Mouse (Mus musculus): ENCODE data around the gene Pdcd2l. TPM values are rescaled to one million over a fixed set of nuclear protein-coding genes. Genes with fewer than 3 reads are reported as not detected.

Gene Pdcd2l
- polyA plus RNA-seq, 1 experiment from 2014 or later: 53.6 TPM

DNA sequence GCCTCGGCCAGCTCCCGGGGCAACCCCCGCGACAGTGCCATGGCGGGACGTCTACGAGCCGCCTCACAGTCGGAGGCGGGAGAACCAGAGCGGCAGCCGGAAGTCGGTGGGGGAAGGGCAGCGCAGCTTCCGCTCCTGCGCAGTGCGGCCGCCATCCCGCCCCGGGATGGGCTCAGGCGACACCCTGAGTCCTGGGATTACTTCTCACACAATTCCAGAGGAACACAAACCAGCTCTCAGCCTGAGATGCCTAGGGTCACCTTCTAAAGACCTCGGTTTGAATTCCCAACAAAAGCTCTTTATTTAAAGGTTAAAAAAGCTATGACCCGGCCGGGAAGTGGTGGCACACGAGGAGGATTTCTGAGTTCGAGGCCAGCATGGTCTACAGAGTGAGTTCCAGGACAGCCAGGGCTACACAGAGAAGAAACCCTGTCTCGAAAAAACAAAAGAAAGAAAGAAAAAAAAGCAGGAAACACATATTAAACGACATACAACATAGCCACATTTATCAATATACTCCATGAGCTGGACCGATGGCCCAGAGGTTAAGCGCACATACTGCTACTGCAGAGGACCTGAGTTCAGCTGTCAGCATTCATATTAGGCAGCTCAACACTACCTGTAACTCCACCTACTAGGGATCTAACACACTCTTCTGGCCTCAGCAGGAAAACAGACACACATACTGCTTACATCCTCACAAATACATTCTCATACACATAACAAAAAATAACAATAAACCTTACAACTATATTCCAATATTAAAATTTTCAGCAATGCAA, 27.8 kb downstream of the Pdcd2l start:
- H3K27ac ChIP-seq (ENCODE audit: low read length): peak overlapping the region; percentile 90
- peak; percentile 96 for ATAC-seq (ENCODE audit: insufficient read depth, low FRiP score)
- H3K4me2 ChIP-seq (ENCODE audit: low read depth, low read length): peak overlapping the region; percentile 64
- peaks cover 7% of the 10 kb centered on the region; the same call in 1 of the 2 replicates for H3K36me3 ChIP-seq (ENCODE audit: control insufficient read depth, insufficient read depth, low read length)
- WGBS: 11% methylated on average over 30 of the region's 30 CpGs
- peak overlapping the region; percentile 97 for H3K4me3 ChIP-seq (replicated peaks; ENCODE audit: low read length)
- no peaks in the 10 kb centered on the region for H3K27me3 ChIP-seq (ENCODE audit: control insufficient read depth, insufficient read depth, low read length)
- H3K9ac ChIP-seq (ENCODE audit: low read length): peak overlapping the region; percentile 96
- H3K9me3 ChIP-seq (replicated peaks; ENCODE audit: control insufficient read depth, low read length): no peaks in the 10 kb centered on the region
- H3K4me1 ChIP-seq (ENCODE audit: control insufficient read depth, insufficient read depth, low read length): peaks cover 8% of the 10 kb centered on the region

DNA sequence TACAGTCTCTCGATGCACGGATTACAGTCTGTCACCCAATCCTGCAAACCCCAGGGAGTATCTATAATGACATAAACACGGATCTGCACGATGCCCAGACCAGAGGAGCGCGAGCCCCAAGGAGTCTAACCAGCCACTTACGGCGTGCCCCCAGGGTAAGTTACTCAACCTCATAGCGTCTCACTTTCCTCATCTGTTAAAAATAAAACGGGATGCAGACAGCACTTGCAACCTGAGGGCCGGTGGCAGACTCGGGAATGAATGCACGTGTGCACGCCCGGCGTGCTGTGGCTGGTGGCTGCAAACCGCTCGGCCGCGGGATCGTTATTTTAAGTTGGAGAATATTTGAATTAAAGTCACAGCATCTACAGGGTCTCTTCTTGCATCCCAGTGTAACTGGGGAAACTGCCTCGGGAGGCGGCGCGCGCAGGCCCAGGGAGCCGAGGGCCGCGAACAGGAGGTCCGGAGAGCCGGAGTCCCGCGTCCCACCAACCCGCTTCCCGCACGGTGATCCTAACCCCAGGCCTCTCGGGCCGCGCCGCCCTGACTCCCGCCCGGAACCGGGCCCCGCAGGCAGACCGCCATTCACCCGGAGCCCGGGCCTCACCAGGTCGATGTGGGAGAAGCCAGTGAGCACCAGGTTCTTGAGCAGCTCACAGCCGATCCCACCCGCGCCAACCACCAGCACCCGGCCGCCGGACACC, 28.5 kb downstream of the Pdcd2l start:
- peaks cover 14% of the 10 kb centered on the region for H3K36me3 ChIP-seq (ENCODE audit: control insufficient read depth, insufficient read depth, low read length)
- WGBS: under 1% methylated on average over 54 of the region's 54 CpGs
- peaks cover 8% of the 10 kb centered on the region for H3K4me1 ChIP-seq (ENCODE audit: control insufficient read depth, insufficient read depth, low read length)
- no peaks in the 10 kb centered on the region for H3K9me3 ChIP-seq (replicated peaks; ENCODE audit: control insufficient read depth, low read length)
- peak overlapping the region; percentile 64 for H3K4me2 ChIP-seq (ENCODE audit: low read depth, low read length)
- ATAC-seq (ENCODE audit: insufficient read depth, low FRiP score): peak; percentile 75
- H3K4me3 ChIP-seq (replicated peaks; ENCODE audit: low read length): peak overlapping the region; percentile 97
- peak overlapping the region; percentile 96 for H3K9ac ChIP-seq (ENCODE audit: low read length)
- peak overlapping the region; percentile 90 for H3K27ac ChIP-seq (ENCODE audit: low read length)
- H3K27me3 ChIP-seq (ENCODE audit: control insufficient read depth, insufficient read depth, low read length): no peaks in the 10 kb centered on the region

DNA sequence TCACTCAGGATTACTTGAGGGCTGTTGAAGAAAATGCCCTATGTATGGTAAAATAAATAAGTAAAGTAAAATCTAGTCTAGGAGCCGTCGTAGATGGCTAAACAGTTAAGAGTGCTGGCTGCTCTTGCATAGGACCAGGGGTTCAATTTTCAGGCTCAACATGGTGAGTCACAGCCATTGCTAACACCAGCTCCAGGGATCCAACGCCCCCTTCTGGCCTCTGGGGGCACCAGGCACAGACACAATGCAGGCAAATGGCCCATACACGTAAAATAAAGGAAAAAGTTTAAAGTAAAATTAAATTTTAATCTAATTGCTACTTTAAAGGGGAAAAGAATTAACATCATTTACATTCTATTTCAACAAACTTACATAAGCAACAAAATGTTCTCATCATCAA, 29.6 kb downstream of the Pdcd2l start:
- 47% methylated on average over 4 of the region's 4 CpGs for WGBS
- peak overlapping the region; percentile 25 for H3K4me2 ChIP-seq (ENCODE audit: low read depth, low read length)
- no peak overlapping the region for H3K4me3 ChIP-seq (replicated peaks; ENCODE audit: low read length)

DNA sequence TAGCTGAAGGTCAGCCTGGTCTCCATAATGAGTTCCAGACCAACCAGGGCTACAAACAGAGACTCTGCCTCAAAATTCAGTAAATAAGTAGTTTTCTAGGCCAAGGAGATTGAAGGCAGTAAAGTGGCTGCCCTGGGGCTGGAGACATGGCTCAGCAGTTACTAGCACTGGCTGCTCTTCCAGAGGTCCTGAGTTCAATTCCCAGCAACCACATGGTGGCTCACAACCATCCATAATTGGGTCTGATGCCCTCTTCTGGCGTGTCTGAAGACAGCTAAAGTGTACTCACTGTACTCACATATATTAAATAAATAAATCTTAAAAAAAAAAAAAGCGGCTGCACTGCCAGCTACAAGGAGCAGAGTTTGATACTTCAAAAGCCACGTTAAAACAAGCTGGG, 30.5 kb downstream of the Pdcd2l start:
- ATAC-seq (ENCODE audit: insufficient read depth, low FRiP score): no peak
- H3K4me2 ChIP-seq (ENCODE audit: low read depth, low read length): no peak overlapping the region
- H3K9me3 ChIP-seq (replicated peaks; ENCODE audit: control insufficient read depth, low read length): no peaks in the 10 kb centered on the region
- H3K9ac ChIP-seq (ENCODE audit: low read length): no peak overlapping the region
- H3K36me3 ChIP-seq (ENCODE audit: control insufficient read depth, insufficient read depth, low read length): peaks cover 32% of the 10 kb centered on the region
- peaks cover 8% of the 10 kb centered on the region for H3K4me1 ChIP-seq (ENCODE audit: control insufficient read depth, insufficient read depth, low read length)
- H3K4me3 ChIP-seq (replicated peaks; ENCODE audit: low read length): no peak overlapping the region
- 70% methylated on average over 3 of the region's 3 CpGs for WGBS
- H3K27ac ChIP-seq (ENCODE audit: low read length): no peak overlapping the region
- no peaks in the 10 kb centered on the region for H3K27me3 ChIP-seq (ENCODE audit: control insufficient read depth, insufficient read depth, low read length)

More for the DNA sequence above, 29.6 kb downstream of the Pdcd2l start:
- Histone ChIP-seq H3K27me3 (ENCODE audit: control insufficient read depth, insufficient read depth, low read length) (no peaks in the 10 kb centered on the region), H3K27ac (ENCODE audit: low read length) (no peak overlapping the region), H3K36me3 (ENCODE audit: control insufficient read depth, insufficient read depth, low read length) (peaks cover 23% of the 10 kb centered on the region), H3K4me1 (ENCODE audit: control insufficient read depth, insufficient read depth, low read length) (peaks cover 8% of the 10 kb centered on the region), H3K9me3 (replicated peaks; ENCODE audit: control insufficient read depth, low read length) (no peaks in the 10 kb centered on the region), H3K9ac (ENCODE audit: low read length) (no peak overlapping the region)
- ATAC-seq (ENCODE audit: insufficient read depth, low FRiP score): no peak

DNA sequence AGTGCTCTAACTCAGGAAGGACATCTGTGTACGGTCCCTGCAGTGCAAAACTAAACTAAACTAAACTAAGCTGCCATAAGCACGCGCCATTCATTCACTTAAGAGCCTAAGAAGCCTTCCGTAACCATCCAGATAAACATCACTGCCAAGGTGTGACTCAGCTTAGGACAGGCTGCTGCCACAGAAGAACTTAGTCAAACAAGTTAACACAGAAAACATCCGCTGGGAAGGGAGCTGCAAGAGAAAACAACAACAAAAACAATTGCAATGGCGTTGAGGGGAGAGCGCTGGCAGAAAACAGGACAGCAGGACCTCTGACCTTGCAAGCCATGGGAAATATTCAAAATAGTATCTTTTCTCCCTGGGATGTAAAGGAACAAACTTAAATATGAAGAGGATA, 31.8 kb downstream of the Pdcd2l start:
- Histone ChIP-seq H3K4me2 (ENCODE audit: low read depth, low read length) (no peak overlapping the region), H3K27ac (ENCODE audit: low read length) (no peak overlapping the region), H3K9me3 (replicated peaks; ENCODE audit: control insufficient read depth, low read length) (no peaks in the 10 kb centered on the region), H3K27me3 (ENCODE audit: control insufficient read depth, insufficient read depth, low read length) (no peaks in the 10 kb centered on the region), H3K4me1 (ENCODE audit: control insufficient read depth, insufficient read depth, low read length) (peaks cover 8% of the 10 kb centered on the region), H3K9ac (ENCODE audit: low read length) (no peak overlapping the region), H3K4me3 (replicated peaks; ENCODE audit: low read length) (no peak overlapping the region), H3K36me3 (ENCODE audit: control insufficient read depth, insufficient read depth, low read length) (peaks cover 42% of the 10 kb centered on the region)
- no peak for ATAC-seq (ENCODE audit: insufficient read depth, low FRiP score)
- WGBS: 87% methylated on average over 7 of the region's 7 CpGs

DNA sequence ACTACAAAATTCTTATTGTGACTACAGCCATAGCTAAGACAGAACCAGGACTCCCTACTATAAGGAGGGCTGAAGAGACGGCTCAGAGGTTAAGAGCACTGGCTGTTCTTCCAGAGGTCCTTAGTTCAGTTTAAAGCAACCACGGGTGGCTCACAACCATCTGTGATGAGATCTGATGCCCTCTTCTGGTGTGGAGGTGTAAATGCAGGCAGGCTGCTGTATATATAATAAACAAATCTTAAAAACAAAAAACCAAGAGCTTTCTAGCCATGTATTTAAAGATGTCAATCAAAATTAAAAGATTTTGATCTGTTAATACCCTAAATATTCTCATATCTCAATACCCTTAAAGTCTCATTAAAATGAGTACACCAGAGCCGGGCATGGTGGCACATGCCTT, 37.3 kb downstream of the Pdcd2l start:
- Histone ChIP-seq H3K9me3 (replicated peaks; ENCODE audit: control insufficient read depth, low read length) (no peaks in the 10 kb centered on the region), H3K4me1 (ENCODE audit: control insufficient read depth, insufficient read depth, low read length) (no peaks in the 10 kb centered on the region), H3K27me3 (ENCODE audit: control insufficient read depth, insufficient read depth, low read length) (no peaks in the 10 kb centered on the region), H3K9ac (ENCODE audit: low read length) (no peak overlapping the region), H3K4me2 (ENCODE audit: low read depth, low read length) (no peak overlapping the region), H3K36me3 (ENCODE audit: control insufficient read depth, insufficient read depth, low read length) (peaks cover 60% of the 10 kb centered on the region), H3K27ac (ENCODE audit: low read length) (no peak overlapping the region), H3K4me3 (replicated peaks; ENCODE audit: low read length) (no peak overlapping the region)
- 90% methylated on average over 3 of the region's 3 CpGs for WGBS
- ATAC-seq (ENCODE audit: insufficient read depth, low FRiP score): no peak

DNA sequence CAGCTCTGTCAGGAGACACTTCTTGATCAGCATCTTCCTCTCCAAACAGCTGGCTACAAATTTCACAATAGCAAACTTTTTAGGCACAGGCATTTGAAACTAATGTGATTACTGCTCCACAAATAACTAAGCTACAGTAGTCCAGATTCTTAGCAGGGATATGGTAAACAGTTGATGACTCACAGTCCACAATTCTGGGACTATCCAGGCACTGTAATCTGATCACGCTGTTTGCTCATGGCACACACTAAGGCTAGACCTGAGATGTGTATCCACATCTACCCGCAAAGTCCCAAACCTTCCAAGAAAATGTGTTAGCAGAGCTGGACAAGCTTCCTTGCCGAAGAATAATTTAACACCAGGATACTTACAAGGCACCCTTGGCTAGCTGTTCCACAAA, 38.5 kb downstream of the Pdcd2l start:
- WGBS: 81% methylated on average over 3 of the region's 3 CpGs
- Histone ChIP-seq H3K36me3 (ENCODE audit: control insufficient read depth, insufficient read depth, low read length) (peaks cover 50% of the 10 kb centered on the region), H3K27me3 (ENCODE audit: control insufficient read depth, insufficient read depth, low read length) (no peaks in the 10 kb centered on the region), H3K27ac (ENCODE audit: low read length) (no peak overlapping the region), H3K9me3 (replicated peaks; ENCODE audit: control insufficient read depth, low read length) (no peaks in the 10 kb centered on the region), H3K4me3 (replicated peaks; ENCODE audit: low read length) (no peak overlapping the region), H3K9ac (ENCODE audit: low read length) (no peak overlapping the region), H3K4me2 (ENCODE audit: low read depth, low read length) (no peak overlapping the region), H3K4me1 (ENCODE audit: control insufficient read depth, insufficient read depth, low read length) (no peaks in the 10 kb centered on the region)
- ATAC-seq (ENCODE audit: insufficient read depth, low FRiP score): peak; percentile 80; the same call in 1 of the 2 replicates

DNA sequence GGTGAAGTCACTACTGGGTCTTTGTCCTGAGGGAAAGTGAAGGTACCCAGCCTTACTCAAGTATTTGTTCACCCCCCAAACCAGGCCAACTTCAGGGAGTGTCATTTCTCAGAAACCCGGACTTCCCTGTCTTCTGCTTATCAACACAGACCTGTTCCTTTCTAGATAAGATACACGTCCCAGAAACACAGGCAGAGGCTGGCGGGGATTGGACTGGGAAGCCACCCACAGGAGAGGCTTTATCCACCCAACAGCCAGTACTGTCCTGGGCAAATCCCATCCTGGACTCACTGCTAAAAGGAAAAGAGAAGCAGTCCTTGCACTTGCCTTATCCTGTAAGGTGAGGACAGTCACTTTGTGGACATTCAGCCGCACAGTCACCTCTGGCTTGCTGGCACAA, 49.3 kb downstream of the Pdcd2l start:
- ATAC-seq (ENCODE audit: insufficient read depth, low FRiP score): no peak
- Histone ChIP-seq H3K4me3 (replicated peaks; ENCODE audit: low read length) (no peak overlapping the region), H3K27ac (ENCODE audit: low read length) (no peak overlapping the region), H3K27me3 (ENCODE audit: control insufficient read depth, insufficient read depth, low read length) (no peaks in the 10 kb centered on the region), H3K4me2 (ENCODE audit: low read depth, low read length) (no peak overlapping the region), H3K36me3 (ENCODE audit: control insufficient read depth, insufficient read depth, low read length) (peaks cover 81% of the 10 kb centered on the region), H3K4me1 (ENCODE audit: control insufficient read depth, insufficient read depth, low read length) (no peaks in the 10 kb centered on the region), H3K9ac (ENCODE audit: low read length) (no peak overlapping the region), H3K9me3 (replicated peaks; ENCODE audit: control insufficient read depth, low read length) (peaks cover 5% of the 10 kb centered on the region; the same call in 1 of the 2 replicates)
- 70% methylated on average over 4 of the region's 4 CpGs for WGBS

DNA sequence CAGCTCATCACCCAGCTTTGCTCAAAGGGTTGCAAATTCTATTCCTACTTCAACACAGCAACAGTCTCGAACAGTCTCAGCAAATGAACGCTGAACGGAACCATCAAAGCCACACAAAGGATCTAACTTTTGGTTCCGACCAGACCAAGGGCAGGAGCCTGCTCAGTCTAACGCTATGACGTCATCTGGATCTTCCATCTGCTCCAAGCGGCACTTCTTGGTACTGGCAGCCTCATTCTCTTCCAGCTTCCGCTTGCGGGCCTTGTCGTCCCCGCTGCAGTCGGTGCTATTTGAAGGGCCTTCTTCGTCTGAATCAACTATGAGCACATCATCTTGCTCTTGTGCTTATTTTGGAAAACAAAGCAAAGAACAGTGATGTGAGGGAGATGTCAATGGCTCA, 55.3 kb downstream of the Pdcd2l start:
- H3K27ac ChIP-seq (ENCODE audit: low read length): no peak overlapping the region
- no peaks in the 10 kb centered on the region for H3K4me1 ChIP-seq (ENCODE audit: control insufficient read depth, insufficient read depth, low read length)
- no peak overlapping the region for H3K4me2 ChIP-seq (ENCODE audit: low read depth, low read length)
- peaks cover 56% of the 10 kb centered on the region for H3K36me3 ChIP-seq (ENCODE audit: control insufficient read depth, insufficient read depth, low read length)
- WGBS: 94% methylated on average over 13 of the region's 13 CpGs
- H3K4me3 ChIP-seq (replicated peaks; ENCODE audit: low read length): no peak overlapping the region
- no peak overlapping the region for H3K9ac ChIP-seq (ENCODE audit: low read length)
- no peak for ATAC-seq (ENCODE audit: insufficient read depth, low FRiP score)
- no peaks in the 10 kb centered on the region for H3K9me3 ChIP-seq (replicated peaks; ENCODE audit: control insufficient read depth, low read length)
- H3K27me3 ChIP-seq (ENCODE audit: control insufficient read depth, insufficient read depth, low read length): no peaks in the 10 kb centered on the region
